In the genomic region with DNA sequence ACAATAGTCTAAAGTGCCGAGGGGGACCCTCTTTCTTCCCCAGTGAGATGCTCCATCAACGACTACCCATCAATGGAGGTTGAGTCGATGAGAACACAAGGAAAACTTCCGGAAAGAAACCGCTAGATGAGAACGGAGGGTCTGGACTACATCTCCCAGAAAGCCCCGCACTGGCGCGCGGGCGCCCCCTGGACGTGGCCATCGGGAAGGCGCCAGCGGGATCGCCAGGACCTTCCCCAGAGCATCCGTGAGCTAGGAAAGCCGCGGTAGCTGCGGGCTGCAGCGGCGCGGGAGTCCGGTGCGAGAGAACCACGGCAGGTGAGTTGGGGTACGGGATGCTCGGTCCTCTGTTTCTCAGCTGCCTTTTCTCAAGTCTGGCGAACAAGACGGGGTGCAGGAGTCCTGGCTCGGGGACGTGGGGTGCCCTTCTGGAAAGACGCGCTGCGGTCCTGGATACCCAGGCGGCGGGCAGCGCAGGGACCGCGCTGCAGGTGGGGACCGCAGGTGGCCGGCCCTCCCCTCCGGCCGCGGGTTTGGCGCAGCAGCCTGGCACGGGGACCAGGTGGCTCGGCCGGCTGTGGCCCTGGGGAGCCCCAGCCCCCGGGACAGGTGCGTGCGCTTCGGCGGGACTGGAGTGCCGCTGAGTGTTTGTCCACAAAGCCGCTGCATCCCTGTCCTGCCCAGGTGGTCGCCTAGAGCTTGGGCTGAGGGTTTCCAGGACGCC, we compare ENCODE assay signal across 8 mouse cellular contexts. TPM values are rescaled to one million over a fixed set of nuclear protein-coding genes. Genes with fewer than 3 reads are reported as not detected.
DNase-seq lines count a peak whose midpoint lies in the region; ATAC-seq and TF ChIP-seq lines count a peak whose summit lies in the region.

A gene (plus strand): TSS at position 192 of the 724 bp plus-strand sequence.

- TF ChIP-seq CTCF in brain, embryonic 14.5 days (IDR thresholded peaks at IDR 0.05; ENCODE audit: borderline replicate concordance, extremely low read depth, insufficient read depth, insufficient read length): peak; percentile 94
- TF ChIP-seq CTCF in midbrain, postnatal 0 days (IDR thresholded peaks at IDR 0.05): peak; percentile 93

- WGBS in heart, embryonic 11.5 days (ENCODE audit: insufficient replicate concordance): under 1% methylated on average over 57 of the region's 58 CpGs
- under 1% methylated on average over 58 of the region's 58 CpGs for WGBS in kidney, embryonic 15.5 days
- WGBS in limb, embryonic 15.5 days: 0% methylated on average over 57 of the region's 58 CpGs
- WGBS in midbrain, postnatal 0 days: under 1% methylated on average over 53 of the region's 58 CpGs

- peak; percentile 87 for DNase-seq in CD4-positive helper T cell, adult 2 months (ENCODE audit: low read depth, low spot score)
- peak; percentile 92 for DNase-seq in brain, embryonic 14.5 days (ENCODE audit: low read depth)
- peak; percentile 91 for DNase-seq in midbrain, postnatal 0 days (ENCODE audit: low spot score)
- peak; percentile 95 to 98 for DNase-seq in spleen, postnatal 10 days (ENCODE audit: low spot score in 2 of 2)

- peak within 1 kb of the TSS; percentile 44 for H3K9ac ChIP-seq in heart, embryonic 11.5 days (ENCODE audit: low read depth, low read length)
- H3K9ac ChIP-seq in kidney, embryonic 15.5 days: peak within 1 kb of the TSS; percentile 58
- H3K9ac ChIP-seq in limb, embryonic 15.5 days: 0 out of 2 replicates have a peak within 1 kb of the TSS, but pooled peaks have one; percentile 31
- H3K9ac ChIP-seq in midbrain, postnatal 0 days (replicated peaks; ENCODE audit: low read length, poor library complexity, severe bottlenecking): peak within 1 kb of the TSS; percentile 54

- no peak for TF ChIP-seq POLR2A in brain, embryonic 14.5 days (IDR thresholded peaks at IDR 0.05; ENCODE audit: borderline replicate concordance, extremely low read depth, insufficient read depth, insufficient read length, poor library complexity, severe bottlenecking)

- peaks cover 10% of the 10 kb centered on the region for H3K27me3 ChIP-seq in heart, embryonic 11.5 days (ENCODE audit: control insufficient read depth, insufficient read depth, low read length)
- H3K27me3 ChIP-seq in kidney, embryonic 15.5 days: peaks cover 34% of the 10 kb centered on the region
- peaks cover 26% of the 10 kb centered on the region for H3K27me3 ChIP-seq in limb, embryonic 15.5 days
- H3K27me3 ChIP-seq in midbrain, postnatal 0 days (ENCODE audit: insufficient read depth, low read length): no peaks in the 10 kb centered on the region

- H3K4me1 ChIP-seq in heart, embryonic 11.5 days (ENCODE audit: control insufficient read depth, insufficient read depth, low read length): no peaks in the 10 kb centered on the region
- H3K4me1 ChIP-seq in kidney, embryonic 15.5 days: peaks cover 8% of the 10 kb centered on the region
- peaks cover 8% of the 10 kb centered on the region for H3K4me1 ChIP-seq in limb, embryonic 15.5 days
- H3K4me1 ChIP-seq in midbrain, postnatal 0 days (ENCODE audit: insufficient read depth, low read length): no peaks in the 10 kb centered on the region

- no peaks in the 10 kb centered on the region for H3K9me3 ChIP-seq in heart, embryonic 11.5 days (replicated peaks; ENCODE audit: control insufficient read depth, low read length)
- no peaks in the 10 kb centered on the region for H3K9me3 ChIP-seq in kidney, embryonic 15.5 days (replicated peaks)
- no peaks in the 10 kb centered on the region for H3K9me3 ChIP-seq in limb, embryonic 15.5 days
- H3K9me3 ChIP-seq in midbrain, postnatal 0 days (ENCODE audit: low read length): no peaks in the 10 kb centered on the region

- H3K4me2 ChIP-seq in heart, embryonic 11.5 days: peak within 1 kb of the TSS; percentile 89
- peak within 1 kb of the TSS; percentile 100 for H3K4me2 ChIP-seq in kidney, embryonic 15.5 days
- H3K4me2 ChIP-seq in limb, embryonic 15.5 days: peak within 1 kb of the TSS; percentile 100
- H3K4me2 ChIP-seq in midbrain, postnatal 0 days (ENCODE audit: low read depth, low read length, poor library complexity, severe bottlenecking): peak within 1 kb of the TSS; percentile 99

- H3K4me3 ChIP-seq in heart, embryonic 11.5 days (ENCODE audit: low read depth, low read length): peak within 1 kb of the TSS; percentile 63
- H3K4me3 ChIP-seq in kidney, embryonic 15.5 days (replicated peaks): peak within 1 kb of the TSS; percentile 59
- H3K4me3 ChIP-seq in limb, embryonic 15.5 days: peak within 1 kb of the TSS; percentile 58
- peak within 1 kb of the TSS; percentile 71 for H3K4me3 ChIP-seq in midbrain, postnatal 0 days (ENCODE audit: low read depth, low read length)

- H3K36me3 ChIP-seq in heart, embryonic 11.5 days (ENCODE audit: control insufficient read depth, insufficient read depth, low read length): no peaks in the 10 kb centered on the region
- H3K36me3 ChIP-seq in kidney, embryonic 15.5 days: no peaks in the 10 kb centered on the region
- H3K36me3 ChIP-seq in limb, embryonic 15.5 days: no peaks in the 10 kb centered on the region
- H3K36me3 ChIP-seq in midbrain, postnatal 0 days (ENCODE audit: insufficient read depth, low read length): no peaks in the 10 kb centered on the region

- H3K27ac ChIP-seq in heart, embryonic 11.5 days (ENCODE audit: low read depth, low read length): no peak within 1 kb of the TSS
- no peak within 1 kb of the TSS for H3K27ac ChIP-seq in kidney, embryonic 15.5 days
- H3K27ac ChIP-seq in limb, embryonic 15.5 days: no peak within 1 kb of the TSS
- H3K27ac ChIP-seq in midbrain, postnatal 0 days (ENCODE audit: low read depth, low read length): no peak within 1 kb of the TSS

- ATAC-seq in erythroblast, adult 5-6 weeks (replicated peaks; ENCODE audit: low FRiP score, poor library complexity, severe bottlenecking): peak; percentile 68
- peak; percentile 79 for ATAC-seq in heart, embryonic 11.5 days (replicated peaks; ENCODE audit: insufficient number of reproducible peaks, low FRiP score, low TSS enrichment)
- peak; percentile 89 for ATAC-seq in kidney, embryonic 15.5 days (replicated peaks; ENCODE audit: low FRiP score)
- peak; percentile 74; the same call in 1 of the 2 replicates for ATAC-seq in limb, embryonic 15.5 days (ENCODE audit: insufficient number of reproducible peaks, low FRiP score, low TSS enrichment, low read depth)
- ATAC-seq in midbrain, postnatal 0 days (ENCODE audit: low FRiP score): peak; percentile 90

RNA-seq across cellular contexts. Expression of the gene that starts here (rescaled TPM):
- polyA plus RNA-seq in brain, embryonic 14.5 days (2012; rRNA removed): 13.5 and 16.9 TPM in 2 replicates
- total RNA-seq in erythroblast, adult 5-6 weeks (2015; ENCODE audit: low replicate concordance): 950 and 990 TPM in 2 replicates
- 2,020 and 2,075 TPM in 2 replicates for total RNA-seq in erythroblast, adult 5-6 weeks (2017; ENCODE audit: low replicate concordance)
- polyA plus RNA-seq in heart, embryonic 11.5 days (2014; fragmentation: Nextera tagmentation; extraction: Ambion mirVana): 11.3 and 17.1 TPM in 2 replicates
- 9.9 and 10.6 TPM in 2 replicates for polyA plus RNA-seq in kidney, embryonic 15.5 days (2015; fragmentation: Nextera tagmentation; extraction: Ambion mirVana)
- polyA plus RNA-seq in limb, embryonic 15.5 days (2015; fragmentation: Nextera tagmentation; extraction: Ambion mirVana): 8.8 and 11.0 TPM in 2 replicates
- 25.0 and 27.5 TPM in 2 replicates for total RNA-seq in midbrain, postnatal 0 days (2014; rRNA removed)
- polyA plus RNA-seq in midbrain, postnatal 0 days (2015; fragmentation: Nextera tagmentation; extraction: Ambion mirVana): 11.6 and 12.8 TPM in 2 replicates

Comparison
In these comparisons a context has a peak if more than half of its experiments do, and no peak if none do; other contexts are left out.
1. RNA of the gene that starts here (total RNA-seq): 950 to 2,075 TPM in erythroblast, adult 5-6 weeks; 25.0 to 27.5 TPM in midbrain, postnatal 0 days; every median in the first group is over 10 times any median in the second.
2. Peak in every context shown above with its lines, with median percentiles within 50 percentile points of each other: DNase-seq, ATAC-seq, H3K4me2 ChIP-seq, H3K4me3 ChIP-seq and H3K9ac ChIP-seq.